Mouse (Mus musculus) right cerebral cortex, postnatal 25 days (tissue): ENCODE measurements around the gene Tmem247.
A peak's percentile ranks its signal among the peaks of the same experiment; 100 is the strongest.

Experiments used
- DNase-seq: peaks from one replicate; pipeline ENCODE4 v3.0.0; 2022

Gene Tmem247

GRCm38 (mm10) chr17:86917048-86917447, at the start of gene Tmem247:
Tmem247 (plus strand) TSS chr17:86917348.
- no peak for DNase-seq

- no peak for DNase-seq
Observed at GRCm38 (mm10) chr17:86870586-86870985, 46.6 kb upstream of the Tmem247 start.

- DNase-seq = no peak
Observed at GRCm38 (mm10) chr17:86872643-86873042, 44.5 kb upstream of the Tmem247 start.

- no peak for DNase-seq
Observed at GRCm38 (mm10) chr17:86876940-86877339, 40.2 kb upstream of the Tmem247 start.

- no peak for DNase-seq
Observed at GRCm38 (mm10) chr17:86877747-86878146, 39.4 kb upstream of the Tmem247 start.

- DNase-seq = no peak
Observed at GRCm38 (mm10) chr17:86880056-86880455, 37.1 kb upstream of the Tmem247 start.

- DNase-seq = no peak
Observed at GRCm38 (mm10) chr17:86880461-86881044, 36.6 kb upstream of the Tmem247 start.

- no peak for DNase-seq
Observed at GRCm38 (mm10) chr17:86895191-86895590, 22.0 kb upstream of the Tmem247 start.

GRCm38 (mm10) chr17:86897486-86898165, 19.5 kb upstream of the Tmem247 start:
- no peak for DNase-seq

- no peak for DNase-seq
Observed at GRCm38 (mm10) chr17:86899821-86900220, 17.3 kb upstream of the Tmem247 start.

- DNase-seq = no peak
Observed at GRCm38 (mm10) chr17:86900564-86900963, 16.6 kb upstream of the Tmem247 start.

GRCm38 (mm10) chr17:86902399-86903067, 14.6 kb upstream of the Tmem247 start:
- DNase-seq = no peak

- no peak for DNase-seq
Observed at GRCm38 (mm10) chr17:86903596-86903995, 13.6 kb upstream of the Tmem247 start.

GRCm38 (mm10) chr17:86904206-86904605, 12.9 kb upstream of the Tmem247 start:
- no peak for DNase-seq

GRCm38 (mm10) chr17:86905297-86906135, 11.6 kb upstream of the Tmem247 start:
- peak; percentile 25 for DNase-seq

- peak; percentile 77 for DNase-seq
Observed at GRCm38 (mm10) chr17:86906136-86906461, 11.0 kb upstream of the Tmem247 start.

- DNase-seq = no peak
Observed at GRCm38 (mm10) chr17:86906601-86907000, 10.5 kb upstream of the Tmem247 start.

GRCm38 (mm10) chr17:86907092-86907491, 10.1 kb upstream of the Tmem247 start:
- DNase-seq = no peak

GRCm38 (mm10) chr17:86908316-86908715, 8.8 kb upstream of the Tmem247 start:
- DNase-seq = no peak

- peak; percentile 28 for DNase-seq
Observed at GRCm38 (mm10) chr17:86909733-86910495, 7.2 kb upstream of the Tmem247 start.

GRCm38 (mm10) chr17:86911261-86911660, 5.9 kb upstream of the Tmem247 start:
- no peak for DNase-seq

- DNase-seq = no peak
Observed at GRCm38 (mm10) chr17:86913003-86913607, 4.0 kb upstream of the Tmem247 start.
